Mouse (Mus musculus) lung, postnatal 25 days (tissue): ENCODE results near the gene Rbm38.

Experiments used
- DNase-seq: peaks from one replicate; pipeline ENCODE4 v3.0.0; 2022; ENCODE audit warnings: low spot score

Gene Rbm38

GRCm38 (mm10) chr2:173020430-173020829 lies at the start of gene Rbm38:
Gene Rbm38, plus strand, starts transcription at chr2:173020498.
- DNase-seq: no peak

GRCm38 (mm10) chr2:172971865-172972264 lies 48.4 kb upstream of the Rbm38 start:
- DNase-seq: no peak

- DNase-seq: no peak
Measured at GRCm38 (mm10) chr2:172973806-172974565, 46.3 kb upstream of the Rbm38 start.

GRCm38 (mm10) chr2:172974701-172975100 lies 45.6 kb upstream of the Rbm38 start:
- DNase-seq: no peak

- no peak for DNase-seq
Measured at GRCm38 (mm10) chr2:172975159-172975558, 45.1 kb upstream of the Rbm38 start.

- DNase-seq: peak; percentile 8
Measured at GRCm38 (mm10) chr2:172976661-172977238, 43.5 kb upstream of the Rbm38 start.

- no peak for DNase-seq
Measured at GRCm38 (mm10) chr2:172977409-172978130, 42.7 kb upstream of the Rbm38 start, which contains the start of gene Spo11. Gene Spo11, plus strand, starts transcription at chr2:172977700.

- no peak for DNase-seq
Measured at GRCm38 (mm10) chr2:172978131-172978633, 42.1 kb upstream of the Rbm38 start.

GRCm38 (mm10) chr2:172979666-172980345 lies 40.5 kb upstream of the Rbm38 start:
- no peak for DNase-seq

- DNase-seq: no peak
Measured at GRCm38 (mm10) chr2:172982776-172983561, 37.3 kb upstream of the Rbm38 start.

- DNase-seq: no peak
Measured at GRCm38 (mm10) chr2:172990161-172990560, 30.1 kb upstream of the Rbm38 start.

GRCm38 (mm10) chr2:172996207-172996606 lies 24.1 kb upstream of the Rbm38 start:
- peak; percentile 43 for DNase-seq

- no peak for DNase-seq
Measured at GRCm38 (mm10) chr2:172997748-172998147, 22.6 kb upstream of the Rbm38 start.

GRCm38 (mm10) chr2:172998478-172998877 lies 21.8 kb upstream of the Rbm38 start:
- no peak for DNase-seq

- DNase-seq: peak; percentile 97
Measured at GRCm38 (mm10) chr2:172999630-173000284, 20.5 kb upstream of the Rbm38 start, which contains the start of gene Rae1. Gene Rae1, plus strand, starts transcription at chr2:173000117.

- DNase-seq: peak; percentile 49
Measured at GRCm38 (mm10) chr2:173000285-173000652, 20.0 kb upstream of the Rbm38 start.

GRCm38 (mm10) chr2:173000921-173001320 lies 19.4 kb upstream of the Rbm38 start:
- no peak for DNase-seq

- DNase-seq: no peak
Measured at GRCm38 (mm10) chr2:173003737-173004136, 16.6 kb upstream of the Rbm38 start.

- DNase-seq: no peak
Measured at GRCm38 (mm10) chr2:173010220-173010717, 10.0 kb upstream of the Rbm38 start.

GRCm38 (mm10) chr2:173011440-173011839 lies 8.9 kb upstream of the Rbm38 start:
- DNase-seq: no peak
